Mouse (Mus musculus): Measurements from ENCODE around the gene Rab10.
"Not testable (repeated sequence)": the region's sequence is repeated elsewhere in the genome, so short reads cannot be mapped to it uniquely, and the experiment has no call there.

Rab10 gene

GRCm38 (mm10) chr12:3309391-3310320, at the start of gene Rab10:
Gene Rab10, minus strand, starts transcription at chr12:3309969.
- DNase-seq (ENCODE audit: low spot score in 2 of 2), result peak; percentile 99

- peak in 1 of 2 experiments; percentile 68 for DNase-seq (ENCODE audit: low spot score in 2 of 2)
These were observed 49.5 kb upstream of the Rab10 start for GRCm38 (mm10) chr12:3359302-3359701.

- DNase-seq (ENCODE audit: low spot score in 2 of 2), result no peak
These were observed 47.1 kb upstream of the Rab10 start for GRCm38 (mm10) chr12:3356824-3357223.

- DNase-seq (ENCODE audit: low spot score in 2 of 2), result no peak
These were observed 45.3 kb upstream of the Rab10 start for GRCm38 (mm10) chr12:3355068-3355467.

- no peak for DNase-seq (ENCODE audit: low spot score in 2 of 2)
These were observed 42.4 kb upstream of the Rab10 start for GRCm38 (mm10) chr12:3352216-3352615.

GRCm38 (mm10) chr12:3350136-3350535, 40.4 kb upstream of the Rab10 start:
- DNase-seq (ENCODE audit: low spot score in 2 of 2), result no peak

GRCm38 (mm10) chr12:3349387-3349786, 39.6 kb upstream of the Rab10 start:
- DNase-seq (ENCODE audit: low spot score in 2 of 2), result no peak

- DNase-seq (ENCODE audit: low spot score in 2 of 2), result no peak
These were observed 37.9 kb upstream of the Rab10 start for GRCm38 (mm10) chr12:3347682-3348081.

GRCm38 (mm10) chr12:3345038-3345437, 35.3 kb upstream of the Rab10 start:
- no peak for DNase-seq (ENCODE audit: low spot score in 2 of 2)

GRCm38 (mm10) chr12:3344155-3344554, 34.4 kb upstream of the Rab10 start:
- no peak for DNase-seq (ENCODE audit: low spot score in 2 of 2)

- DNase-seq (ENCODE audit: low spot score in 2 of 2), result no peak
These were observed 29.2 kb upstream of the Rab10 start for GRCm38 (mm10) chr12:3338931-3339330.

GRCm38 (mm10) chr12:3329677-3330076, 19.9 kb upstream of the Rab10 start:
- no peak for DNase-seq (ENCODE audit: low spot score in 2 of 2)

- DNase-seq (ENCODE audit: low spot score in 2 of 2), result no peak
These were observed 15.5 kb upstream of the Rab10 start for GRCm38 (mm10) chr12:3325232-3325631.

GRCm38 (mm10) chr12:3323241-3323640, 13.5 kb upstream of the Rab10 start:
- peak in 1 of 2 experiments; percentile 6 for DNase-seq (ENCODE audit: low spot score in 2 of 2)

GRCm38 (mm10) chr12:3319377-3319776, 9.6 kb upstream of the Rab10 start:
- peak; percentile 40 to 62 for DNase-seq (ENCODE audit: low spot score in 2 of 2)

GRCm38 (mm10) chr12:3316937-3317336, 7.2 kb upstream of the Rab10 start:
- no peak for DNase-seq (ENCODE audit: low spot score in 2 of 2)

GRCm38 (mm10) chr12:3316083-3316482, 6.3 kb upstream of the Rab10 start:
- peak; percentile 10 to 16 for DNase-seq (ENCODE audit: low spot score in 2 of 2)

- DNase-seq (ENCODE audit: low spot score in 2 of 2), result no peak
These were observed 3.1 kb upstream of the Rab10 start for GRCm38 (mm10) chr12:3312886-3313285.

GRCm38 (mm10) chr12:3310321-3310692, 538 bp upstream of the Rab10 start:
- DNase-seq (ENCODE audit: low spot score in 2 of 2), result no peak

GRCm38 (mm10) chr12:3308541-3309241, 1.1 kb downstream of the Rab10 start:
- peak in 1 of 2 experiments; percentile 18 for DNase-seq (ENCODE audit: low spot score in 2 of 2)

GRCm38 (mm10) chr12:3307587-3307986, 2.2 kb downstream of the Rab10 start:
- DNase-seq (ENCODE audit: low spot score in 2 of 2), result no peak

GRCm38 (mm10) chr12:3305238-3305637, 4.5 kb downstream of the Rab10 start:
- DNase-seq (ENCODE audit: low spot score in 2 of 2), result no peak

GRCm38 (mm10) chr12:3297622-3298021, 12.1 kb downstream of the Rab10 start:
- DNase-seq (ENCODE audit: low spot score in 2 of 2), result not testable (repeated sequence)
